Mouse (Mus musculus) spleen, postnatal 4 days (tissue): ENCODE measurements around the gene Abtb2.

Source experiments
- DNase-seq, 2 experiments: peaks; one replicate each; pipeline ENCODE4 v3.0.0; 2022; ENCODE audit warnings: low spot score in 2 of 2

The Abtb2 gene

DNA sequence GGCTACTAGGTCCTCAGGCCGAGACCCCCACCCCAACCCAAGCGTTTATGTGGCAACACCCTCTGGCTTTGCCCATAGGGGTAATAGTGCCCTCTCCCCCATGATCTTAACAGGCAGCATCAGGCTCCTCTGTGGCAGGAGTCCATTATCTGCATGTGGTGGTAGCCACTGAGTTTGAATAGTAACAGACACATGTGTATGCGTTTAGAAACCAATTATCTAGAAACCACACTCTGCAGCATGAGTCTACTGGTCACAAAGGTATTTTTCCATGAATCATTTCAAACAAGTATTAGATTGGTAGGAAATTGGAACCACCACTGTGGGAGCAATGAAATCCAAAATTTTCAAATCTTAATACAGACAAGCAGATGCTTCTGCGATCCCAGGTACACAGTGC is 119.5 kb downstream of the Abtb2 start:
- no peak for DNase-seq

GRCm38 (mm10) chr2:103687143-103687542 is 121.0 kb downstream of the Abtb2 start:
- DNase-seq = no peak

- DNase-seq = no peak
Measured at GRCm38 (mm10) chr2:103687888-103688287, 121.8 kb downstream of the Abtb2 start.

GRCm38 (mm10) chr2:103690425-103690824 is 124.3 kb downstream of the Abtb2 start:
- no peak for DNase-seq

GRCm38 (mm10) chr2:103690828-103691227 is 124.7 kb downstream of the Abtb2 start:
- DNase-seq = no peak

DNA sequence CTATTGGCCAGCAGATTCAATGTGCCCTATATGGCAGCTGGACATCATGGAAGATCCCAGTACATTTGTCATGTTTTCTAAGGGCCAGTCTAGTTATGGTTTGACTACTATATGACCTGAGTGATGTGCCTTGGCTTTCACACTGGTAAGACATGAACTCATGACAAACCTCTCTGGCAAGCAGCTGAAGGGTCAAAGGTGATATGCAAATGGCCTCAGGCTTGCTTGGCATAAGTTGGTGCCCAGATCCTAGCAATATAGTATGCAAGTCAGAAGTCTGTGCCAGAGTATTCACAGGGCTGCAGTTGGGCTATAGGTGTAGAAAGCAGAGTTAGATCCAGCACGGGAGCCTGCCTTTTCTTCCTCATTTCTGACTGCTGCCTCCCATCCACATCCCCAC is 125.2 kb downstream of the Abtb2 start:
- no peak for DNase-seq

DNA sequence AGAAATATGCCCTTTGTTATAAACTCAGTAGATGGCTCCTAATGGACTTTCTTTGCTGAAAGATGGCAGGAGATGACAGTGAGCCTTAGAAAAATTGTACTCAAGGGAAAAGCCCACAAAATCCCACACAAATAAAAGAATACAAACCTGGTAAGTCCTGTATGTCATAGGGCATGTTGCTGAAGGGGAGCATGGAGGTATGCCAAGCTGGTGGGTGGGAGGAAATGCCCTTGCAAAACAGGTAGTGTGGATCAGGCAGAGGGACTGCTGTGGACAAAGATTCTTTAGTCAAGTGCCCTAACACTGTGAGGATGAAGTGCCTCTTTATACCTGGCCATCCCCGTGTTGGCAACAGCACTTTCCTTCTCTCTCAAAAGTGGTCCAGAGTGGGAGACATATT is 126.7 kb downstream of the Abtb2 start:
- DNase-seq = no peak

GRCm38 (mm10) chr2:103694777-103695563 is 128.9 kb downstream of the Abtb2 start:
- no peak for DNase-seq

GRCm38 (mm10) chr2:103696177-103696576 is 130.1 kb downstream of the Abtb2 start:
- DNase-seq = no peak

DNA sequence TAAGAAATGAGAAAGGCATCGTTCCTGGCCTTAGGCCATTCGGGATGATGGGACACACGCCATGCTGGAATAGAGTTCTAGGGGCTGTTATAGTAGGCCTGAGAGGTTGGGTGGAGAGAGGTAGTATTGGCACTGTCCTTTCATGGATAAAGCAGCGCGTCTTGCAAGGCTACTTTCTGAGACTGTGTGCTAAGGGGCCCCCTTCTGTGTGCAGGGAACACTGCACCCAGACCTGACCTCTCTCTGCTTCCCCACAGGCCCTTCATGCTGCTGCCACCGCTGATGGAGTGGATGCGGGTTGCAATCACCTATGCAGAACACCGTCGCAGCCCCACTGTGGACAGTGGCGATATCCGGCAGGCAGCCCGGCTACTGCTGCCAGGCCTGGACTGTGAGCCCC is 134.4 kb downstream of the Abtb2 start:
- DNase-seq = no peak

GRCm38 (mm10) chr2:103703336-103703735 is 137.2 kb downstream of the Abtb2 start:
- DNase-seq = no peak

- DNase-seq = no peak
Measured at GRCm38 (mm10) chr2:103703865-103704264, 137.8 kb downstream of the Abtb2 start.

DNA sequence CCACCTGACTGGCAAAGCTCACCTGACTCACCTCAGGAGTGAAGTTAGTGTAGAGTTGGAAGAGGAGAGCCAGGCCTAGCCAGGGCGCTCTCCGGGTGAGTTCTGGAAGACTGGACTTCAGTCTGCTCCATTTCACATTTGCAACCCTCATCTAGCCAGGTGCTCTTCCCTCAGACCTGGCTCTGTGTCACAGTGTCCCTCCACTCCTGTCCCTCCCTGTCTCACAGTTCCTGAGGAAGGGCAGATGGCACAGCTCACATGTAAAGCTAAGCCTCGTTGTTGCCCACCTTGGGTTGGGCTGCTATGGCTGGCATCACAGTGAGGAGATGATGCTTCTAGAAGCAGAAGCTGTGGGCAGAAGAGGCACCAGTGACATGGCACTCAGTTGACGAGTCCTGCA is 139.7 kb downstream of the Abtb2 start:
- DNase-seq = no peak

GRCm38 (mm10) chr2:103706226-103706625 is 140.1 kb downstream of the Abtb2 start:
- peak; percentile 74 to 82 for DNase-seq

GRCm38 (mm10) chr2:103707056-103707776 is 141.1 kb downstream of the Abtb2 start:
- no peak for DNase-seq

GRCm38 (mm10) chr2:103710849-103711248 is 144.7 kb downstream of the Abtb2 start:
- DNase-seq = no peak

DNA sequence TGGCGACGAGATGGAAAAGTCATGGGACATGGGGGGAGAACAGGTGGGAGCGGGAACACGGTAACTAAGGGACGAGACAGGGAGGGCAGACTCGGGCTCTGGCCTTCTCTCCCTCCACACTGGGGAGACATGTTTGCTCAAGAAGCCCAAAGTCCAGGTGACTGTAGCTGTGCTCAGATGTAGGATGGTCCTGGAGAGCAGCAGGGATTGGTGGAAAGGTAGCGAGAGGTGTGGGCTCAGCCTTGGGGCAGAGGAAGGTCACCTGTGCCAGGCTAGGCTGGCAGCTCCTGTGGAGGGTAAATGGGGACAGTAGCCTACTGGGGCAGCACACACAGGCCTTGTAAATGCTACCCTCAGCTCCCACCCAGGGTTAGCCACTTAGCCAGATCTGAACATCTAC is 147.7 kb downstream of the Abtb2 start:
- DNase-seq = no peak

- DNase-seq = no peak
Measured at GRCm38 (mm10) chr2:103714412-103714811, 148.3 kb downstream of the Abtb2 start.

- peak; percentile 62 to 86 for DNase-seq
Measured at GRCm38 (mm10) chr2:103718594-103719291, 152.6 kb downstream of the Abtb2 start.

DNA sequence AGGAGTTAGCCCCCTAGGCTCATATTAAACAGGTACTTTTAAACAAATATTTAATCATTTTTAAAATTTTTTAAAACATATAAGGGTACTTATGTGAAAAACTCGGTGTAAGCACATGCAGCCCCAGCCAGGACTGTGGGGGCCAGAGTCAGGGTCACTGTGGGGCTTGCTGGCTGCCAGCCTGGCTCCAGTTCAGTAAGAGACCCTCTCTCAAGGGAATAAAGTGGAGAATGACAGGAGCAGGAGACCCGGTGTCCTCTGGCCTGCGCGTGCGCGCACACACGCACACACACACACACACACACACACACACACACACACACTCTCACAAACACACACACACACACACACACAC is 153.2 kb downstream of the Abtb2 start:
- DNase-seq = no peak

DNA sequence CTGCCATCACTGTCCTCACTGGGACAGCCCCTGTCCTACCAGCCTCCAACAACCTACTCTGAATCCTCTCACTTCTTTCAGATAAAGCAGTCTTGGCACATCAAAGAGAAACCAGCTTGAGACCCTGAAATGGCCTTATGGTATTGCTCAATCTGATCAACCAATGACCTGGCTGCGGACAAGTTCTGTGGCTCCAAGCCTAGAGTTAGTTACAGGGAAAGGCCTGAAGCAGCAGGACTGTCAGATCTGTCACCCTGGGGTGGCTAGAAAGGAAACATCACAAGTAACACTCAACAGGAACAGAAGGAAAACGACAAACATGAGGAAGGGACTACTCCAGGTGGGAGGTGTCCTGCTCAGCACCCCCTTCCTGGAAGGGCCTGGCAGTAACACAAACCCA is 158.4 kb downstream of the Abtb2 start:
- no peak for DNase-seq

DNA sequence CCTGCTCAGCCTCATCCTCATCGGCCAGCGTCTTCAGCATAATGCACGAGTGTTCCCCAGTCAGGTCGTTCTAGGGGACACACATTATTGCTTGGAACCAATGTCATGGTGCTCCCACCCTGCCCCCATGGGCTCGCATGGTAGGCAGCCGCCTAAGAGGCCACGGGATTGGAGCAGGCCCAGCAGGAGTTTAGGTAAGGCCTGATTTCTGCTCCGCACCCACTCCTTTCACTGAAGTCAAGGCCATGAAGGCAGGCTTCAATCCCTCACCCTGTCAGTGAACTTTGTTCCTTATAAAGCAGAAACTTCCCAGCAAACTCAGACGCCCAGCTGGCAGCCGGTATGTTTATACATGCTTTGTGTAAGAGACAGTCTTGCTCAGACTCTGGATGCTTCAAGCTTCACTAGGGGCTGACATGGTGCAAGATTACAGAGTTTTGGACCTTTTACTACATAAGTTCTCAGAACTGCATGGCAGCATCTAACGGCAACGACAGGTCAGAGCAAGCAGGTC is 162.0 kb downstream of the Abtb2 start:
- DNase-seq = no peak

DNA sequence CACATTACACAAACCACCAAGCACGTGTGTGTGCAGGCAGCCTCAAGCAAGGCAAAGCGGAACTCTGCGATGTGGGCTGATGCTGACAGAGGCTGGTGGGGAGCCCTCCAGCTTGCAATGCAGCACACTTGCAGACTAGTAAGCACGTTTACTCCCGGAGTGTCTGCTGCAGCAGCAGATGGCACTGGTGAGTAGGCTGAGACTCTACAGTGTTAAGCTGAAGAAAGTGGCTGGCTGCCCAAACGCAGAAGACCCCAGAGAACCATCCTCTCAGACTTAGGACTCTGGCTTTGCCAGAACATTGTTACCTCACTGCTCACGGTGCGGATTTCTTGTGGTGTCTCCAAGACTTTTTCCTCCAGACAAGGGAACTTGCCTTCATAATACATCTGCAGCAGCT is 164.9 kb downstream of the Abtb2 start:
- DNase-seq = no peak
